Mouse (Mus musculus): ENCODE measurements at regions not wholly inside any gene's neighbourhood (a gene's known extent, or its start where the extent isn't known, plus 50 kb on each side); places are given as distances from the start of the nearest gene placed in this dataset.

DNA sequence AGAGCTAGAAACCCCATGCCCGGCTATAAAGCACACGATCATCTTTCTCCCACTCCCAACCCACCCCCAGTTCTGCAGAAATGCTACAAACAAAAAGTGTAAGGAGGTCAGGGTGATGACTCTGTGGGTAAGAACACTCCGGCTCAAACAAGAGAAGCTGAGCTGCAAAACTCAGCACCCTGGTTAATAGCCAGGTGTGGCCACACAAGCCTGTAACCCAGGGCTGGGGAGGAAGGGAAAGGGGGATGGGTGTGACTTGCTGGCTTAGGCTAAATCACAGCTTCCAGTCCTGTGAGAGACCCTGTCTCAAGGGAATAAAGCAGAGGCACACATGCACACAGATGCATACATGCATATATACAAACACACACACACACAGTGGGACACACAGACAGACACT is 96.6 kb upstream of the Klf3 start:
- no peaks in the 10 kb centered on the region for H3K27me3 ChIP-seq (ENCODE audit: low read depth, poor library complexity, severe bottlenecking)
- no peak for DNase-seq (ENCODE audit: low spot score)
- no peak overlapping the region for H3K4me3 ChIP-seq
- H3K27ac ChIP-seq (replicated peaks), result 0 out of 2 replicates have a peak overlapping the region, but pooled peaks have one; percentile 9
- no peaks in the 10 kb centered on the region; the same call in 1 of the 2 replicates for H3K9me3 ChIP-seq (replicated peaks)
- peaks cover 24% of the 10 kb centered on the region for H3K4me1 ChIP-seq
- 76% methylated on average over 3 of the region's 3 CpGs for WGBS
- H3K36me3 ChIP-seq, result no peaks in the 10 kb centered on the region

- H3K4me3 ChIP-seq, result no peak overlapping the region
- peaks cover 19% of the 10 kb centered on the region for H3K4me1 ChIP-seq
- 18% methylated on average over 4 of the region's 4 CpGs for WGBS
- no peaks in the 10 kb centered on the region for H3K27me3 ChIP-seq (ENCODE audit: low read depth, poor library complexity, severe bottlenecking)
- H3K9me3 ChIP-seq (replicated peaks), result no peaks in the 10 kb centered on the region; the same call in 1 of the 2 replicates
- DNase-seq (ENCODE audit: low spot score), result peak; percentile 37
- H3K36me3 ChIP-seq, result no peaks in the 10 kb centered on the region
- peak overlapping the region; percentile 71 for H3K27ac ChIP-seq (replicated peaks)
These were observed 94.0 kb upstream of the Klf3 start for GRCm38 (mm10) chr5:64709146-64709545.

DNA sequence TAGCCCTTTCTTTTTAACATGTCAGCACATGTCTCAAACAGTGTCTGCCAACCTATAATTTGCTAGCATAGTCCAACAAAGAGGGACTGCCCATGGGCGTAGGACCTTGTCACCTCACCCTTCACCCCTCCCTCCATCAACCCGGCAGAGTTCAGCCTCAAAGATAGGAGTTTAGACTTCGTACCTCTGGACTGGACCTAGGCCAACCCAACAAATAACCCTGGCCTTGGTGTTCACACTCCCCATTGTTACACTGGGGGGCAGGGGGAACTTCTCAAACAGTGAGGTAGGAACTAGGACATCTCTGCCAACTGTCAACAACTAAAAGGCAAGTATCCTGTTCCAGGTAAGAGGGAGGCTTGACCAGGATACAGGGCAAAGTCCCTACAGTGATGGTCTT is 93.0 kb upstream of the Klf3 start:
- peak overlapping the region; percentile 71 for H3K27ac ChIP-seq (replicated peaks)
- DNase-seq (ENCODE audit: low spot score), result no peak
- peaks cover 29% of the 10 kb centered on the region for H3K4me1 ChIP-seq
- WGBS, result 85% methylated on average over 3 of the region's 3 CpGs
- H3K27me3 ChIP-seq (ENCODE audit: low read depth, poor library complexity, severe bottlenecking), result no peaks in the 10 kb centered on the region
- H3K4me3 ChIP-seq, result no peak overlapping the region
- no peaks in the 10 kb centered on the region for H3K36me3 ChIP-seq
- H3K9me3 ChIP-seq (replicated peaks), result no peaks in the 10 kb centered on the region; the same call in 1 of the 2 replicates

DNA sequence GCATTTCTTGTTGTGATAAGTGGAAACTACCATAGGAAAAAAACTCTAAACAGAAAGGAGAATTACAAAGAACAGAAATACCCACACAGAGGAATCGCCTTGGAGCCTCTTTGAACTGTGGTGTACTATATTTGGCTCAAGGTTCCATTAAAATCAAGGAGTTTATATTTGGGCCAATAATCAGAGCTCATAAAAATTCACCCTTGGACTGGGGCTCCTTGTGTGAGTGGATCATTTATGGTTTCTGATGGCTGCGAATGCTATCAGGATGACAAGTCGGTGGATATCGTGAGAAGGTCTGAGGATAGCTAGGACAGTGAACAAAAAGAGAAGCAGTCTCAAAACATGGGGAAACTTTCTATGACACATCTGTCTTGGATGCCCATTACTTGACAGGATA is 92.2 kb upstream of the Klf3 start:
- Histone ChIP-seq H3K4me3 (no peak overlapping the region), H3K4me1 (peaks cover 29% of the 10 kb centered on the region), H3K9me3 (replicated peaks) (no peaks in the 10 kb centered on the region; the same call in 1 of the 2 replicates), H3K27ac (replicated peaks) (no peak overlapping the region), H3K36me3 (no peaks in the 10 kb centered on the region), H3K27me3 (ENCODE audit: low read depth, poor library complexity, severe bottlenecking) (no peaks in the 10 kb centered on the region)
- WGBS, result 96% methylated on average over 4 of the region's 4 CpGs
- no peak for DNase-seq (ENCODE audit: low spot score)

- peak overlapping the region; percentile 20; the same call in 1 of the 2 replicates for H3K4me3 ChIP-seq
- peaks cover 25% of the 10 kb centered on the region for H3K4me1 ChIP-seq
- 33% methylated on average over 10 of the region's 10 CpGs for WGBS
- no peaks in the 10 kb centered on the region for H3K36me3 ChIP-seq
- DNase-seq (ENCODE audit: low spot score), result peak; percentile 60
- H3K9me3 ChIP-seq (replicated peaks), result no peaks in the 10 kb centered on the region
- H3K27me3 ChIP-seq (ENCODE audit: low read depth, poor library complexity, severe bottlenecking), result no peaks in the 10 kb centered on the region
- peak overlapping the region; percentile 86 for H3K27ac ChIP-seq (replicated peaks)
These were observed 89.0 kb upstream of the Klf3 start for GRCm38 (mm10) chr5:64714221-64714653.

DNA sequence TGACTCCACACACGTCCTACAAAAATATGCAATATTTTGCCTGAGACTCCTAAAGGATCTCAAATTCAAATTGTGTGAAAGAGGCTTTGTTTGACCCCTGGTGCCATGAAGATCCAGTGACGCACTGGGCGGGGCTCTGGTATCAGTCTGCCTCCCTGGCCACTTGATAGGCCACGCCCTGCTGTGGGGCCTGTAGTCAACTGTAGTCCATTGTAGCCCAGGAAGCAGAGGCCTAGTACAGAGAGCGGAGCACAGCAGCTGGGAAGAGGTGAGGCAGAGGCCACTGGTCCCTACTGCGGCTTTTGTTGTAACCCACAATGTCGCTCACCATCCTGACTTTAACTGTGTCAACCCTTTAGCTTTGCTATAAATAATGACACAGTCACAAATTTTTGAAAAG is 88.5 kb upstream of the Klf3 start:
- H3K36me3 ChIP-seq, result no peaks in the 10 kb centered on the region
- no peaks in the 10 kb centered on the region for H3K27me3 ChIP-seq (ENCODE audit: low read depth, poor library complexity, severe bottlenecking)
- peak; percentile 66 for DNase-seq (ENCODE audit: low spot score)
- peaks cover 20% of the 10 kb centered on the region for H3K4me1 ChIP-seq
- WGBS, result 43% methylated on average over 7 of the region's 7 CpGs
- no peaks in the 10 kb centered on the region for H3K9me3 ChIP-seq (replicated peaks)
- H3K27ac ChIP-seq (replicated peaks), result peak overlapping the region; percentile 86
- H3K4me3 ChIP-seq, result peak overlapping the region; percentile 20; the same call in 1 of the 2 replicates

DNA sequence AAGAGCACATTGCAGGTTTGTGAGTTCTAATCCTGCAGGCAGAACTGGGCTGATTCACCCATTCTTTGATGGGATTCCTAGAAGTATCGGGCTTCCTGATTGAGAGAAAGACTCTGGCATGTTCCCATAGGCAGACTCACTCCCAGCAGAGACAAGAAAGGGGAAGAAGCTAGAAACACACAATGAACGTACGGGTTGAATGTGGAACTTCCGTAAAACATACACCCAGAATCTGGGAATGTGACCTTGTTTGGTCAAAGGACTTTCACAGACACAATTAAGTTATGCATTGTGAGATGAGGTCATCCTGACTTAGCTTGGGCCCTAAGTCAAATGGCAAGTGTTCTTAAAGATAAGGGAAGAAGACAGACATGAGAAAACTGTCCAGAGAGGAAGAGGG is 86.6 kb upstream of the Klf3 start:
- DNase-seq (ENCODE audit: low spot score), result no peak
- 92% methylated on average over 4 of the region's 4 CpGs for WGBS
- H3K4me3 ChIP-seq, result no peak overlapping the region
- no peaks in the 10 kb centered on the region for H3K36me3 ChIP-seq
- no peak overlapping the region for H3K27ac ChIP-seq (replicated peaks)
- H3K4me1 ChIP-seq, result peaks cover 20% of the 10 kb centered on the region
- no peaks in the 10 kb centered on the region for H3K27me3 ChIP-seq (ENCODE audit: low read depth, poor library complexity, severe bottlenecking)
- 0 out of 2 replicates have a peak, but pooled peaks cover 6% of the 10 kb centered on the region for H3K9me3 ChIP-seq (replicated peaks)

DNA sequence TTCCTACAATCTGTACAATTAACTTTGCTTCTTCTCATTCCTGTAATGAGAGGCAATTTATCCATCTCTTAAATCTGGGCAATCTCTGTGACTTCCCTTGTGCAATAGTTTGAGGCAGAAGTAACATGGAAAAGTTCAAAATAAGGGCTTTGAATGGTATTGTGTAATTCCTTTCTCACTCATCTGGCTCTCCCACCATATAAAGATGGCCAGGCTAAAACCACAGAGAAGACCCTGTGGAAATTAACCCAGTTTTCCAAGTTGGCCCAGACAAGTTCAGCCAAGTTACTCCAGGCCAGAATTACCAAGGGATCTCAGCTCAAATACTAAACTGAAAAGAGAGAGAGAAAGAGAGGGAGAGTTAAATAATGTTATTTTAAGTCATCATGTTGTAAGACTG is 81.0 kb upstream of the Klf3 start:
- Histone ChIP-seq H3K9me3 (replicated peaks) (peaks cover 6% of the 10 kb centered on the region; the same call in 1 of the 2 replicates), H3K4me3 (no peak overlapping the region), H3K27me3 (ENCODE audit: low read depth, poor library complexity, severe bottlenecking) (no peaks in the 10 kb centered on the region), H3K36me3 (no peaks in the 10 kb centered on the region), H3K27ac (replicated peaks) (no peak overlapping the region), H3K4me1 (peaks cover 8% of the 10 kb centered on the region)
- no peak for DNase-seq (ENCODE audit: low spot score)

GRCm38 (mm10) chr5:64727847-64728246 is 75.3 kb upstream of the Klf3 start:
- H3K4me3 ChIP-seq, result no peak overlapping the region
- 90% methylated on average over 2 of the region's 2 CpGs for WGBS
- H3K27ac ChIP-seq (replicated peaks), result no peak overlapping the region
- no peaks in the 10 kb centered on the region for H3K36me3 ChIP-seq
- H3K4me1 ChIP-seq, result peaks cover 11% of the 10 kb centered on the region
- H3K27me3 ChIP-seq (ENCODE audit: low read depth, poor library complexity, severe bottlenecking), result no peaks in the 10 kb centered on the region
- H3K9me3 ChIP-seq (replicated peaks), result no peaks in the 10 kb centered on the region; the same call in 1 of the 2 replicates
- DNase-seq (ENCODE audit: low spot score), result no peak

DNA sequence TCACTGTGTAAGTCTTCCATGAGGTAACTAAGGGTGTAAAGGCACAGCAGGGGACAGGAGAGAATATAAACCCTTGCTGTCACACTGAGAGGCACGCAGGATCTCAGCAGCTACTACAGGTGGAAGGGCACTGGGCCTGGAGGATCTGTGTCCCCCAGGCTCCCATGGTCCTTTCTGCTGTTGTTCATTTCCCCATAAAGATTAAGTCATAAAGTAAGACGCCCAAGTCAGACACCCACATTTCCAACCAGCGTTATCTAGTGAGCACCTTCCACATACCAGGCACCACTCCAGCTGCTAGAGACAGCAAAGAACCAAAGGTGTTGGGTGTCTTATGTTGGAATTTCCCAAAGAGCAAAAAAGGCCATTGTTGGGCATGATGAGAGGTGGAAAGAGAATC is 70.8 kb upstream of the Klf3 start:
- H3K27ac ChIP-seq (replicated peaks), result no peak overlapping the region
- no peaks in the 10 kb centered on the region for H3K9me3 ChIP-seq (replicated peaks)
- no peak overlapping the region for H3K4me3 ChIP-seq
- no peaks in the 10 kb centered on the region for H3K36me3 ChIP-seq
- no peak for DNase-seq (ENCODE audit: low spot score)
- H3K27me3 ChIP-seq (ENCODE audit: low read depth, poor library complexity, severe bottlenecking), result no peaks in the 10 kb centered on the region
- WGBS, result 90% methylated on average over 3 of the region's 3 CpGs
- peaks cover 7% of the 10 kb centered on the region for H3K4me1 ChIP-seq

- Histone ChIP-seq H3K9me3 (replicated peaks) (no peaks in the 10 kb centered on the region), H3K36me3 (no peaks in the 10 kb centered on the region), H3K4me1 (peaks cover 43% of the 10 kb centered on the region), H3K27me3 (ENCODE audit: low read depth, poor library complexity, severe bottlenecking) (no peaks in the 10 kb centered on the region), H3K27ac (replicated peaks) (peak overlapping the region; percentile 55; the same call in 1 of the 2 replicates), H3K4me3 (no peak overlapping the region)
- DNase-seq (ENCODE audit: low spot score), result no peak
These were observed 66.2 kb upstream of the Klf3 start for GRCm38 (mm10) chr5:64736985-64737384.

DNA sequence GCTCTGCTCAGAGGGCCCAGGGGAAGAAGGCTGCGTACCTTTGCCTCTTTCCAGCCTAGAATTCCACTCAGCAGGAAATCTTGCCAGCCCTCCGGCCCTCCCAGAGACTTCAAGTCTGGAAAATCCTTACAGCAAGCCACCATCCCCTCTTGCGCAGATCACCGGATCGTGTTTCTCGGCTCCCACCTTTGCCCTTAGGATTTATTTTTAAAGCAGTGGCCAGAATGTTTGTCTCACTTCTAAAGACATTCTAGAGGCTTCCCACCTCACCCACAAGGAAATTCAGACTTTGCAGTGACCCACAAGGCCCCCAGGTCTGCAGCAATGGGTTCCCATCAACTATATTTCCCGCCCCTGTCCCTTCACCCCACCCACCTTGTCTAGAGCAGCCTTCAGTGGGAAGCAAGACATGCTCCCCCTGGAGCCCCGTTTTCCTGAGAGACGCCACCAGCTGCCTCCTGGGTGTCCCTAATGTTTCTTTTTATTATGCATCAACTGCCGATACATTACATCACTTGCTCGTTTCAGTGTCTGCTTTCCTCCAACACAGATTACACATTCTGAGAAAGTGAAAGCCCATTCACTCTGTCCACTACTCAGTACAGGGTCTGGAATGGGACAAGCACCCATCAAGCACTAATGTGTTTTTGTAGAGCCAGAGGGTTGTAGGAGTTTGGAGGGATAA is 65.0 kb upstream of the Klf3 start:
- no peaks in the 10 kb centered on the region for H3K9me3 ChIP-seq (replicated peaks)
- peak overlapping the region; percentile 29 for H3K4me3 ChIP-seq
- no peaks in the 10 kb centered on the region for H3K36me3 ChIP-seq
- 19% methylated on average over 11 of the region's 11 CpGs for WGBS
- H3K27ac ChIP-seq (replicated peaks), result peak overlapping the region; percentile 89
- DNase-seq (ENCODE audit: low spot score), result peak; percentile 33
- peaks cover 43% of the 10 kb centered on the region for H3K4me1 ChIP-seq
- no peaks in the 10 kb centered on the region for H3K27me3 ChIP-seq (ENCODE audit: low read depth, poor library complexity, severe bottlenecking)

GRCm38 (mm10) chr5:64738781-64739310 is 64.3 kb upstream of the Klf3 start:
- Histone ChIP-seq H3K27ac (replicated peaks) (peak overlapping the region; percentile 89), H3K36me3 (no peaks in the 10 kb centered on the region), H3K4me1 (peaks cover 43% of the 10 kb centered on the region), H3K4me3 (peak overlapping the region; percentile 29), H3K27me3 (ENCODE audit: low read depth, poor library complexity, severe bottlenecking) (no peaks in the 10 kb centered on the region), H3K9me3 (replicated peaks) (no peaks in the 10 kb centered on the region)
- peak; percentile 33 for DNase-seq (ENCODE audit: low spot score)
- 25% methylated on average over 10 of the region's 10 CpGs for WGBS

Measured in midbrain, embryonic 10.5 days (tissue).